Mouse (Mus musculus) bone marrow macrophage, adult 2 months (primary cell): ENCODE results near the gene Rcbtb2. TPM values are rescaled to one million over a fixed set of nuclear protein-coding genes. Genes with fewer than 3 reads are reported as not detected.

Experiments used
- H3K27ac ChIP-seq: 2 replicates; pipeline ENCODE4 v1.5.1; 2012; ENCODE audit warnings: low read depth, low read length; ENCODE audit not compliant: insufficient read depth
- H3K4me1 ChIP-seq: 2 replicates; pipeline ENCODE4 v1.6.1; 2012; ENCODE audit warnings: low read length; ENCODE audit not compliant: control insufficient read depth, insufficient read depth
- H3K4me3 ChIP-seq: 2 replicates; pipeline ENCODE4 v1.5.1; 2012; ENCODE audit warnings: mild to moderate bottlenecking, low read length, moderate library complexity; ENCODE audit not compliant: insufficient read depth
- CTCF ChIP-seq: IDR thresholded peaks from 2 replicates; pipeline ENCODE4 v1.5.1; 2012; ENCODE audit warnings: low read depth, mild to moderate bottlenecking, low read length, moderate library complexity
- POLR2A ChIP-seq: IDR thresholded peaks from 2 replicates; pipeline ENCODE4 v1.6.1; 2012; ENCODE audit warnings: mild to moderate bottlenecking, low read depth, low read length, borderline replicate concordance
- polyA plus RNA-seq: library from polyadenylated mRNA; stranded (reverse); fragments of >200 nt; gene quantifications from 2 replicates; pipeline ENCODE4 v1.2.4, GENCODE M21; 2012; ENCODE audit not compliant: missing spikeins, insufficient read depth, insufficient read length

Gene Rcbtb2
- polyA plus RNA-seq, 1 experiment, result 371 TPM

- Histone ChIP-seq H3K4me3 (no peak overlapping the region), H3K4me1 (peaks cover 67% of the 10 kb centered on the region), H3K27ac (peak overlapping the region; percentile 91)
- TF ChIP-seq CTCF (no peak), POLR2A (no peak)
These were observed 56.4 kb downstream of the Rcbtb2 start for GRCm38 (mm10) chr14:73179221-73179681.

GRCm38 (mm10) chr14:73180671-73181070, 57.8 kb downstream of the Rcbtb2 start:
- H3K4me1 ChIP-seq, result peaks cover 54% of the 10 kb centered on the region
- peak overlapping the region; percentile 91 for H3K27ac ChIP-seq
- H3K4me3 ChIP-seq, result no peak overlapping the region
- TF ChIP-seq POLR2A (no peak), CTCF (no peak)

- peaks cover 50% of the 10 kb centered on the region for H3K4me1 ChIP-seq
- H3K27ac ChIP-seq, result peak overlapping the region; percentile 17
- TF ChIP-seq POLR2A (no peak), CTCF (no peak)
- no peak overlapping the region for H3K4me3 ChIP-seq
These were observed 58.3 kb downstream of the Rcbtb2 start for GRCm38 (mm10) chr14:73181144-73181543.

- TF ChIP-seq POLR2A (no peak), CTCF (no peak)
- H3K4me3 ChIP-seq, result no peak overlapping the region
- H3K4me1 ChIP-seq, result peaks cover 6% of the 10 kb centered on the region; the same call in 1 of the 2 replicates
- no peak overlapping the region for H3K27ac ChIP-seq
These were observed 64.0 kb downstream of the Rcbtb2 start for GRCm38 (mm10) chr14:73186875-73187274.

GRCm38 (mm10) chr14:73199058-73199457, 76.2 kb downstream of the Rcbtb2 start:
- TF ChIP-seq CTCF (no peak), POLR2A (no peak)
- no peak overlapping the region for H3K27ac ChIP-seq
- H3K4me1 ChIP-seq, result peaks cover 11% of the 10 kb centered on the region
- no peak overlapping the region for H3K4me3 ChIP-seq

- H3K27ac ChIP-seq, result no peak overlapping the region
- no peak overlapping the region for H3K4me3 ChIP-seq
- H3K4me1 ChIP-seq, result peaks cover 11% of the 10 kb centered on the region
- TF ChIP-seq POLR2A (no peak), CTCF (no peak)
These were observed 78.6 kb downstream of the Rcbtb2 start for GRCm38 (mm10) chr14:73201447-73201846.

- H3K4me3 ChIP-seq, result no peak overlapping the region
- H3K27ac ChIP-seq, result no peak overlapping the region
- no peak for TF ChIP-seq POLR2A
- TF ChIP-seq CTCF, result no peak
- peaks cover 5% of the 10 kb centered on the region for H3K4me1 ChIP-seq
These were observed 81.2 kb downstream of the Rcbtb2 start for GRCm38 (mm10) chr14:73204016-73204415.

- Histone ChIP-seq H3K4me1 (peaks cover 21% of the 10 kb centered on the region), H3K27ac (no peak overlapping the region; the same call in 1 of the 2 replicates), H3K4me3 (no peak overlapping the region)
- TF ChIP-seq CTCF (no peak), POLR2A (no peak)
These were observed 86.4 kb downstream of the Rcbtb2 start for GRCm38 (mm10) chr14:73209262-73209661.

GRCm38 (mm10) chr14:73210196-73210595, 87.4 kb downstream of the Rcbtb2 start:
- no peak overlapping the region for H3K27ac ChIP-seq
- TF ChIP-seq CTCF (no peak), POLR2A (no peak)

GRCm38 (mm10) chr14:73211477-73211876, 88.6 kb downstream of the Rcbtb2 start:
- Histone ChIP-seq H3K27ac (no peak overlapping the region), H3K4me3 (no peak overlapping the region), H3K4me1 (peaks cover 24% of the 10 kb centered on the region)
- TF ChIP-seq POLR2A, result no peak
- TF ChIP-seq CTCF, result no peak

More at GRCm38 (mm10) chr14:73210196-73210595, 87.4 kb downstream of the Rcbtb2 start:
- no peak overlapping the region for H3K4me3 ChIP-seq
- H3K4me1 ChIP-seq, result peaks cover 21% of the 10 kb centered on the region

GRCm38 (mm10) chr14:73217062-73217461, 94.2 kb downstream of the Rcbtb2 start:
- Histone ChIP-seq H3K4me3 (no peak overlapping the region), H3K27ac (no peak overlapping the region), H3K4me1 (peaks cover 10% of the 10 kb centered on the region)
- TF ChIP-seq CTCF (no peak), POLR2A (no peak)
